Mouse (Mus musculus) midbrain, embryonic 13.5 days (tissue): ENCODE measurements around the gene Pan2. TPM values are rescaled to one million over a fixed set of nuclear protein-coding genes. Genes with fewer than 3 reads are reported as not detected.

Experiments
- ATAC-seq: fragments of 200-750 bp; cut with Nextera tagmentation; 2 replicates; pipeline ENCODE4 v1.8.0; 2017; ENCODE audit warnings: mild to moderate bottlenecking, moderate TSS enrichment, moderate library complexity
- H3K27ac ChIP-seq: fragments of 300-500 bp; sonication (generic); 2 replicates; pipeline ENCODE4 v1.5.1; 2015; ENCODE audit warnings: inconsistent platforms, mild to moderate bottlenecking, moderate library complexity
- H3K27me3 ChIP-seq: fragments of 300-500 bp; sonication (generic); 2 replicates; pipeline ENCODE4 v1.6.1; 2015; ENCODE audit warnings: mild to moderate bottlenecking, inconsistent platforms
- H3K36me3 ChIP-seq: fragments of 300-500 bp; sonication (generic); 2 replicates; pipeline ENCODE4 v1.6.1; 2015; ENCODE audit warnings: mild to moderate bottlenecking, inconsistent platforms
- H3K4me1 ChIP-seq: fragments of 300-500 bp; sonication (generic); replicated peaks from 2 replicates; pipeline ENCODE4 v1.6.1; 2015; ENCODE audit warnings: inconsistent platforms
- H3K4me2 ChIP-seq: fragments of 300-500 bp; sonication (generic); replicated peaks from 2 replicates; pipeline ENCODE4 v1.6.1; 2015; ENCODE audit warnings: moderate library complexity, mild to moderate bottlenecking, inconsistent platforms
- H3K4me3 ChIP-seq: fragments of 300-500 bp; sonication (generic); replicated peaks from 2 replicates; pipeline ENCODE4 v1.5.1; 2015; ENCODE audit warnings: mild to moderate bottlenecking, inconsistent platforms
- H3K9ac ChIP-seq: fragments of 300-500 bp; sonication (generic); replicated peaks from 2 replicates; pipeline ENCODE4 v1.6.1; 2015; ENCODE audit warnings: mild to moderate bottlenecking, inconsistent platforms
- H3K9me3 ChIP-seq: fragments of 300-500 bp; sonication (generic); 2 replicates; pipeline ENCODE4 v1.6.1; 2016; ENCODE audit warnings: mild to moderate bottlenecking, inconsistent platforms
- WGBS: fragments of 180-500 bp; shearing (Covaris S2); methylation state at CpG from one replicate; pipeline ENCODE4 v1.1.7; 2015; 5-methylcytosine and 5-hydroxymethylcytosine counted together
- polyA plus RNA-seq: library from polyadenylated mRNA; unstranded; fragments of >200 nt; fragmentation: Nextera tagmentation; extraction: Ambion mirVana; gene quantifications from 2 replicates; pipeline ENCODE4 v1.2.1, GENCODE M21; 2015

Pan2 gene
- polyA plus RNA-seq, 1 experiment from 2014 or later: 30.4 TPM

GRCm38 (mm10) chr10:128340257-128340656, 37.1 kb downstream of the Pan2 start:
- H3K27me3 ChIP-seq: no peaks in the 10 kb centered on the region
- no peak overlapping the region for H3K9ac ChIP-seq

GRCm38 (mm10) chr10:128343436-128343835, 40.3 kb downstream of the Pan2 start:
- Histone ChIP-seq H3K9me3 (no peaks in the 10 kb centered on the region), H3K9ac (no peak overlapping the region), H3K4me3 (no peak overlapping the region), H3K27ac (no peak overlapping the region), H3K4me2 (no peak overlapping the region), H3K27me3 (no peaks in the 10 kb centered on the region), H3K4me1 (peaks cover 25% of the 10 kb centered on the region), H3K36me3 (peaks cover 3% of the 10 kb centered on the region; the same call in 1 of the 2 replicates)
- ATAC-seq: no peak
- 100% methylated on average over 1 of the region's 1 CpGs for WGBS

More at GRCm38 (mm10) chr10:128340257-128340656, 37.1 kb downstream of the Pan2 start:
- Histone ChIP-seq H3K36me3 (peaks cover 3% of the 10 kb centered on the region; the same call in 1 of the 2 replicates), H3K4me1 (peaks cover 34% of the 10 kb centered on the region), H3K27ac (no peak overlapping the region), H3K4me2 (no peak overlapping the region), H3K9me3 (no peaks in the 10 kb centered on the region), H3K4me3 (no peak overlapping the region)
- no peak for ATAC-seq
- 91% methylated on average over 2 of the region's 2 CpGs for WGBS

GRCm38 (mm10) chr10:128344568-128345275, 41.6 kb downstream of the Pan2 start:
- Histone ChIP-seq H3K9ac (no peak overlapping the region), H3K9me3 (no peaks in the 10 kb centered on the region), H3K4me2 (no peak overlapping the region), H3K27ac (peak overlapping the region; percentile 57; the same call in 1 of the 2 replicates), H3K4me1 (peaks cover 12% of the 10 kb centered on the region), H3K27me3 (no peaks in the 10 kb centered on the region), H3K36me3 (peaks cover 3% of the 10 kb centered on the region; the same call in 1 of the 2 replicates), H3K4me3 (no peak overlapping the region)
- 64% methylated on average over 7 of the region's 7 CpGs for WGBS
- ATAC-seq: no peak

GRCm38 (mm10) chr10:128347541-128347940, 44.4 kb downstream of the Pan2 start:
- ATAC-seq: no peak
- Histone ChIP-seq H3K27ac (no peak overlapping the region), H3K36me3 (peaks cover 26% of the 10 kb centered on the region), H3K4me1 (peaks cover 7% of the 10 kb centered on the region; the same call in 1 of the 2 replicates), H3K9me3 (no peaks in the 10 kb centered on the region), H3K9ac (no peak overlapping the region), H3K4me3 (no peak overlapping the region), H3K4me2 (no peak overlapping the region), H3K27me3 (no peaks in the 10 kb centered on the region)
- 91% methylated on average over 8 of the region's 8 CpGs for WGBS

- Histone ChIP-seq H3K4me1 (no peaks in the 10 kb centered on the region), H3K9ac (no peak overlapping the region), H3K27ac (no peak overlapping the region), H3K27me3 (no peaks in the 10 kb centered on the region), H3K36me3 (peaks cover 80% of the 10 kb centered on the region), H3K4me2 (no peak overlapping the region), H3K9me3 (no peaks in the 10 kb centered on the region), H3K4me3 (no peak overlapping the region)
- ATAC-seq: no peak
- 44% methylated on average over 2 of the region's 2 CpGs for WGBS
Observed at GRCm38 (mm10) chr10:128358796-128359195, 55.7 kb downstream of the Pan2 start.

- 96% methylated on average over 6 of the region's 6 CpGs for WGBS
- H3K27ac ChIP-seq: no peak overlapping the region
- no peak for ATAC-seq
- no peaks in the 10 kb centered on the region for H3K27me3 ChIP-seq
- no peak overlapping the region for H3K4me2 ChIP-seq
- H3K4me3 ChIP-seq: no peak overlapping the region
- no peaks in the 10 kb centered on the region for H3K9me3 ChIP-seq
- peaks cover 76% of the 10 kb centered on the region for H3K36me3 ChIP-seq
- no peaks in the 10 kb centered on the region for H3K4me1 ChIP-seq
- H3K9ac ChIP-seq: no peak overlapping the region
Observed at GRCm38 (mm10) chr10:128359226-128359625, 56.1 kb downstream of the Pan2 start.

GRCm38 (mm10) chr10:128361836-128362235, 58.7 kb downstream of the Pan2 start:
- H3K27me3 ChIP-seq: no peaks in the 10 kb centered on the region
- no peak overlapping the region for H3K4me3 ChIP-seq
- no peaks in the 10 kb centered on the region for H3K4me1 ChIP-seq
- no peak overlapping the region for H3K27ac ChIP-seq
- ATAC-seq: no peak
- no peak overlapping the region for H3K4me2 ChIP-seq
- H3K9me3 ChIP-seq: no peaks in the 10 kb centered on the region
- no peak overlapping the region for H3K9ac ChIP-seq
- 93% methylated on average over 6 of the region's 6 CpGs for WGBS
- H3K36me3 ChIP-seq: peaks cover 72% of the 10 kb centered on the region

GRCm38 (mm10) chr10:128362568-128362967, 59.4 kb downstream of the Pan2 start:
- Histone ChIP-seq H3K4me1 (peaks cover 6% of the 10 kb centered on the region), H3K9me3 (no peaks in the 10 kb centered on the region), H3K27ac (no peak overlapping the region), H3K9ac (no peak overlapping the region), H3K4me2 (no peak overlapping the region), H3K4me3 (no peak overlapping the region), H3K27me3 (no peaks in the 10 kb centered on the region), H3K36me3 (peaks cover 68% of the 10 kb centered on the region)
- 0 out of 2 replicates have a peak, but pooled peaks have one; percentile 18 for ATAC-seq
- 61% methylated on average over 3 of the region's 3 CpGs for WGBS

GRCm38 (mm10) chr10:128367899-128368401, 64.8 kb downstream of the Pan2 start:
- Histone ChIP-seq H3K27me3 (no peaks in the 10 kb centered on the region), H3K36me3 (peaks cover 22% of the 10 kb centered on the region), H3K4me3 (peak overlapping the region; percentile 60), H3K4me1 (peaks cover 18% of the 10 kb centered on the region), H3K4me2 (peak overlapping the region; percentile 90), H3K27ac (peak overlapping the region; percentile 97), H3K9me3 (no peaks in the 10 kb centered on the region), H3K9ac (peak overlapping the region; percentile 72)
- WGBS: 12% methylated on average over 19 of the region's 19 CpGs
- no peak for ATAC-seq

GRCm38 (mm10) chr10:128368402-128369217, 65.5 kb downstream of the Pan2 start, which contains the start of gene Coq10a:
TSS of gene Coq10a (minus strand) at chr10:128368997.
- Histone ChIP-seq H3K36me3 (peaks cover 16% of the 10 kb centered on the region), H3K4me1 (peaks cover 18% of the 10 kb centered on the region), H3K9me3 (no peaks in the 10 kb centered on the region), H3K9ac (peak within 1 kb of the TSS; percentile 72), H3K27ac (peak within 1 kb of the TSS; percentile 97), H3K4me3 (peak within 1 kb of the TSS; percentile 60), H3K27me3 (no peaks in the 10 kb centered on the region), H3K4me2 (peak within 1 kb of the TSS; percentile 90)
- WGBS: under 1% methylated on average over 81 of the region's 87 CpGs
- peak; percentile 96 for ATAC-seq

GRCm38 (mm10) chr10:128369218-128369543, 66.0 kb downstream of the Pan2 start:
- Histone ChIP-seq H3K4me3 (peak overlapping the region; percentile 60), H3K4me2 (peak overlapping the region; percentile 90), H3K9ac (peak overlapping the region; percentile 72), H3K36me3 (peaks cover 13% of the 10 kb centered on the region), H3K27me3 (no peaks in the 10 kb centered on the region), H3K4me1 (peaks cover 18% of the 10 kb centered on the region), H3K9me3 (no peaks in the 10 kb centered on the region), H3K27ac (peak overlapping the region; percentile 97)
- 4% methylated on average over 9 of the region's 9 CpGs for WGBS
- ATAC-seq: no peak

GRCm38 (mm10) chr10:128369599-128369998, 66.5 kb downstream of the Pan2 start:
- Histone ChIP-seq H3K4me3 (peak overlapping the region; percentile 60), H3K36me3 (peaks cover 13% of the 10 kb centered on the region), H3K9ac (peak overlapping the region; percentile 72; the same call in 1 of the 2 replicates), H3K27ac (peak overlapping the region; percentile 97), H3K4me2 (peak overlapping the region; percentile 90), H3K27me3 (no peaks in the 10 kb centered on the region), H3K9me3 (no peaks in the 10 kb centered on the region), H3K4me1 (peaks cover 18% of the 10 kb centered on the region)
- 79% methylated on average over 6 of the region's 6 CpGs for WGBS
- ATAC-seq: no peak
